Mouse (Mus musculus): ENCODE measurements at regions not wholly inside any gene's neighbourhood (a gene's known extent, or its start where the extent isn't known, plus 50 kb on each side); places are given as distances from the start of the nearest gene placed in this dataset.

- no peaks in the 10 kb centered on the region for H3K36me3 ChIP-seq (ENCODE audit: control insufficient read depth, insufficient read depth, low read length)
- no peaks in the 10 kb centered on the region for H3K27me3 ChIP-seq (replicated peaks; ENCODE audit: control insufficient read depth, insufficient read depth, low read length)
- H3K9ac ChIP-seq (ENCODE audit: low read length), result no peak overlapping the region
- H3K4me2 ChIP-seq (ENCODE audit: low read length), result no peak overlapping the region
- no peaks in the 10 kb centered on the region for H3K9me3 ChIP-seq (ENCODE audit: control insufficient read depth, low read length)
- WGBS, result 82% methylated on average over 9 of the region's 9 CpGs
- H3K4me3 ChIP-seq (ENCODE audit: low read depth, low read length), result no peak overlapping the region
- DNase-seq (ENCODE audit: low spot score) (no peak), ATAC-seq (replicated peaks; ENCODE audit: low FRiP score, low TSS enrichment, low read depth) (no peak)
- H3K4me1 ChIP-seq (replicated peaks; ENCODE audit: control insufficient read depth, insufficient read depth, low read length), result no peaks in the 10 kb centered on the region
- H3K27ac ChIP-seq (ENCODE audit: low read depth), result no peak overlapping the region
Observed at GRCm38 (mm10) chr11:40397453-40398104, 297.4 kb downstream of the Mat2b start.

GRCm38 (mm10) chr11:40395331-40395730 is 299.7 kb downstream of the Mat2b start:
- H3K36me3 ChIP-seq (ENCODE audit: control insufficient read depth, insufficient read depth, low read length), result no peaks in the 10 kb centered on the region
- no peak overlapping the region for H3K9ac ChIP-seq (ENCODE audit: low read length)
- H3K27ac ChIP-seq (ENCODE audit: low read depth), result no peak overlapping the region
- no peaks in the 10 kb centered on the region for H3K9me3 ChIP-seq (ENCODE audit: control insufficient read depth, low read length)
- no peak overlapping the region for H3K4me3 ChIP-seq (ENCODE audit: low read depth, low read length)
- no peak overlapping the region for H3K4me2 ChIP-seq (ENCODE audit: low read length)
- ATAC-seq (replicated peaks; ENCODE audit: low FRiP score, low TSS enrichment, low read depth), result no peak
- no peaks in the 10 kb centered on the region for H3K4me1 ChIP-seq (replicated peaks; ENCODE audit: control insufficient read depth, insufficient read depth, low read length)
- no peak for DNase-seq (ENCODE audit: low spot score)
- 75% methylated on average over 11 of the region's 11 CpGs for WGBS
- no peaks in the 10 kb centered on the region for H3K27me3 ChIP-seq (replicated peaks; ENCODE audit: control insufficient read depth, insufficient read depth, low read length)

GRCm38 (mm10) chr11:40394864-40395266 is 300.1 kb downstream of the Mat2b start:
- Histone ChIP-seq H3K4me3 (ENCODE audit: low read depth, low read length) (no peak overlapping the region), H3K36me3 (ENCODE audit: control insufficient read depth, insufficient read depth, low read length) (no peaks in the 10 kb centered on the region), H3K4me2 (ENCODE audit: low read length) (no peak overlapping the region), H3K9ac (ENCODE audit: low read length) (no peak overlapping the region), H3K4me1 (replicated peaks; ENCODE audit: control insufficient read depth, insufficient read depth, low read length) (no peaks in the 10 kb centered on the region), H3K27ac (ENCODE audit: low read depth) (no peak overlapping the region), H3K9me3 (ENCODE audit: control insufficient read depth, low read length) (no peaks in the 10 kb centered on the region), H3K27me3 (replicated peaks; ENCODE audit: control insufficient read depth, insufficient read depth, low read length) (no peaks in the 10 kb centered on the region)
- DNase-seq (ENCODE audit: low spot score), result no peak
- 59% methylated on average over 7 of the region's 7 CpGs for WGBS
- ATAC-seq (replicated peaks; ENCODE audit: low FRiP score, low TSS enrichment, low read depth), result no peak

- Histone ChIP-seq H3K36me3 (ENCODE audit: control insufficient read depth, insufficient read depth, low read length) (no peaks in the 10 kb centered on the region), H3K4me3 (ENCODE audit: low read depth, low read length) (no peak overlapping the region), H3K9ac (ENCODE audit: low read length) (no peak overlapping the region), H3K4me1 (replicated peaks; ENCODE audit: control insufficient read depth, insufficient read depth, low read length) (no peaks in the 10 kb centered on the region), H3K27ac (ENCODE audit: low read depth) (no peak overlapping the region), H3K4me2 (ENCODE audit: low read length) (no peak overlapping the region), H3K9me3 (ENCODE audit: control insufficient read depth, low read length) (no peaks in the 10 kb centered on the region), H3K27me3 (replicated peaks; ENCODE audit: control insufficient read depth, insufficient read depth, low read length) (no peaks in the 10 kb centered on the region)
- no peak for DNase-seq (ENCODE audit: low spot score)
- WGBS, result 56% methylated on average over 4 of the region's 4 CpGs
- no peak for ATAC-seq (replicated peaks; ENCODE audit: low FRiP score, low TSS enrichment, low read depth)
Observed at GRCm38 (mm10) chr11:40394283-40394758, 300.7 kb downstream of the Mat2b start.

- Histone ChIP-seq H3K27me3 (replicated peaks; ENCODE audit: control insufficient read depth, insufficient read depth, low read length) (no peaks in the 10 kb centered on the region), H3K27ac (ENCODE audit: low read depth) (no peak overlapping the region), H3K4me3 (ENCODE audit: low read depth, low read length) (no peak overlapping the region), H3K4me1 (replicated peaks; ENCODE audit: control insufficient read depth, insufficient read depth, low read length) (no peaks in the 10 kb centered on the region), H3K9ac (ENCODE audit: low read length) (no peak overlapping the region), H3K36me3 (ENCODE audit: control insufficient read depth, insufficient read depth, low read length) (no peaks in the 10 kb centered on the region), H3K4me2 (ENCODE audit: low read length) (no peak overlapping the region), H3K9me3 (ENCODE audit: control insufficient read depth, low read length) (no peaks in the 10 kb centered on the region)
- 82% methylated on average over 3 of the region's 3 CpGs for WGBS
- ATAC-seq (replicated peaks; ENCODE audit: low FRiP score, low TSS enrichment, low read depth), result no peak
- no peak for DNase-seq (ENCODE audit: low spot score)
Observed at GRCm38 (mm10) chr11:40380696-40381095, 314.3 kb downstream of the Mat2b start.

- Histone ChIP-seq H3K36me3 (ENCODE audit: control insufficient read depth, insufficient read depth, low read length) (no peaks in the 10 kb centered on the region), H3K4me2 (ENCODE audit: low read length) (no peak overlapping the region), H3K27me3 (replicated peaks; ENCODE audit: control insufficient read depth, insufficient read depth, low read length) (no peaks in the 10 kb centered on the region), H3K27ac (ENCODE audit: low read depth) (no peak overlapping the region), H3K4me3 (ENCODE audit: low read depth, low read length) (no peak overlapping the region), H3K9me3 (ENCODE audit: control insufficient read depth, low read length) (no peaks in the 10 kb centered on the region), H3K9ac (ENCODE audit: low read length) (no peak overlapping the region), H3K4me1 (replicated peaks; ENCODE audit: control insufficient read depth, insufficient read depth, low read length) (no peaks in the 10 kb centered on the region)
- DNase-seq (ENCODE audit: low spot score) (no peak), ATAC-seq (replicated peaks; ENCODE audit: low FRiP score, low TSS enrichment, low read depth) (no peak)
- WGBS, result 85% methylated on average over 2 of the region's 2 CpGs
Observed at GRCm38 (mm10) chr11:40371696-40372095, 323.3 kb downstream of the Mat2b start.

- Histone ChIP-seq H3K9ac (ENCODE audit: low read length) (no peak overlapping the region), H3K4me1 (replicated peaks; ENCODE audit: control insufficient read depth, insufficient read depth, low read length) (no peaks in the 10 kb centered on the region), H3K4me3 (ENCODE audit: low read depth, low read length) (no peak overlapping the region), H3K4me2 (ENCODE audit: low read length) (no peak overlapping the region), H3K27ac (ENCODE audit: low read depth) (no peak overlapping the region), H3K27me3 (replicated peaks; ENCODE audit: control insufficient read depth, insufficient read depth, low read length) (no peaks in the 10 kb centered on the region), H3K9me3 (ENCODE audit: control insufficient read depth, low read length) (no peaks in the 10 kb centered on the region), H3K36me3 (ENCODE audit: control insufficient read depth, insufficient read depth, low read length) (no peaks in the 10 kb centered on the region)
- ATAC-seq (replicated peaks; ENCODE audit: low FRiP score, low TSS enrichment, low read depth) (no peak), DNase-seq (ENCODE audit: low spot score) (no peak)
Observed at GRCm38 (mm10) chr11:40366573-40366972, 328.4 kb downstream of the Mat2b start.

GRCm38 (mm10) chr11:40362530-40363185 is 332.3 kb downstream of the Mat2b start:
- no peak overlapping the region for H3K4me2 ChIP-seq (ENCODE audit: low read length)
- H3K27ac ChIP-seq (ENCODE audit: low read depth), result no peak overlapping the region
- no peaks in the 10 kb centered on the region for H3K36me3 ChIP-seq (ENCODE audit: control insufficient read depth, insufficient read depth, low read length)
- H3K4me1 ChIP-seq (replicated peaks; ENCODE audit: control insufficient read depth, insufficient read depth, low read length), result no peaks in the 10 kb centered on the region
- no peaks in the 10 kb centered on the region for H3K27me3 ChIP-seq (replicated peaks; ENCODE audit: control insufficient read depth, insufficient read depth, low read length)
- no peak overlapping the region for H3K9ac ChIP-seq (ENCODE audit: low read length)
- ATAC-seq (replicated peaks; ENCODE audit: low FRiP score, low TSS enrichment, low read depth) (no peak), DNase-seq (ENCODE audit: low spot score) (no peak)
- H3K4me3 ChIP-seq (ENCODE audit: low read depth, low read length), result no peak overlapping the region
- H3K9me3 ChIP-seq (ENCODE audit: control insufficient read depth, low read length), result no peaks in the 10 kb centered on the region
- WGBS, result 63% methylated on average over 2 of the region's 2 CpGs
